Mouse (Mus musculus) brain, embryonic 14.5 days (tissue): ENCODE results near the gene Pgpep1l.

ENCODE experiments used
- CTCF ChIP-seq: fragments of 200-500 bp; IDR thresholded peaks from 2 replicates; pipeline ENCODE4 v1.5.1; 2012; ENCODE audit warnings: inconsistent platforms, mild to moderate bottlenecking, moderate library complexity, borderline replicate concordance; ENCODE audit not compliant: insufficient read depth, insufficient read length; ENCODE audit errors: extremely low read depth
- POLR2A ChIP-seq: fragments of 200-500 bp; IDR thresholded peaks from 2 replicates; pipeline ENCODE4 v1.6.1; 2012; ENCODE audit warnings: mild to moderate bottlenecking, inconsistent platforms, borderline replicate concordance; ENCODE audit not compliant: poor library complexity, insufficient read depth, insufficient read length, severe bottlenecking; ENCODE audit errors: extremely low read depth

- TF ChIP-seq POLR2A (no peak), CTCF (no peak)
Measured at GRCm38 (mm10) chr7:68311469-68311868, 47.4 kb upstream of the Pgpep1l start.
